Mouse (Mus musculus) embryonic facial prominence, embryonic 10.5 days (tissue): ENCODE measurements at regions not wholly inside any gene's neighbourhood (a gene's known extent, or its start where the extent isn't known, plus 50 kb on each side); places are given as distances from the start of the nearest gene placed in this dataset.

ENCODE experiments used
- DNase-seq: peaks from one replicate; pipeline ENCODE4 v3.0.0-alpha.2; 2017; ENCODE audit warnings: low spot score
- H3K27ac ChIP-seq: fragments of 300-500 bp; sonication (generic); replicated peaks from 2 replicates; pipeline ENCODE4 v1.5.1; 2016; ENCODE audit warnings: mild to moderate bottlenecking
- H3K27me3 ChIP-seq: fragments of 300-500 bp; sonication (generic); replicated peaks from 2 replicates; pipeline ENCODE4 v1.6.1; 2016; ENCODE audit warnings: low read depth, mild to moderate bottlenecking; ENCODE audit not compliant: poor library complexity, severe bottlenecking
- H3K36me3 ChIP-seq: fragments of 300-500 bp; sonication (generic); replicated peaks from 2 replicates; pipeline ENCODE4 v1.6.1; 2016; ENCODE audit warnings: mild to moderate bottlenecking, moderate library complexity
- H3K4me1 ChIP-seq: fragments of 300-500 bp; sonication (generic); 2 replicates; pipeline ENCODE4 v1.6.1; 2016
- H3K4me3 ChIP-seq: fragments of 300-500 bp; sonication (generic); 2 replicates; pipeline ENCODE4 v1.5.1; 2016; ENCODE audit warnings: mild to moderate bottlenecking, moderate library complexity
- H3K9me3 ChIP-seq: fragments of 300-500 bp; sonication (generic); 2 replicates; pipeline ENCODE4 v1.6.1; 2016; ENCODE audit warnings: mild to moderate bottlenecking
- WGBS: fragments of 180-500 bp; shearing (Covaris S2); methylation state at CpG from one replicate; pipeline ENCODE4 v1.1.7; 2016; 5-methylcytosine and 5-hydroxymethylcytosine counted together

DNA sequence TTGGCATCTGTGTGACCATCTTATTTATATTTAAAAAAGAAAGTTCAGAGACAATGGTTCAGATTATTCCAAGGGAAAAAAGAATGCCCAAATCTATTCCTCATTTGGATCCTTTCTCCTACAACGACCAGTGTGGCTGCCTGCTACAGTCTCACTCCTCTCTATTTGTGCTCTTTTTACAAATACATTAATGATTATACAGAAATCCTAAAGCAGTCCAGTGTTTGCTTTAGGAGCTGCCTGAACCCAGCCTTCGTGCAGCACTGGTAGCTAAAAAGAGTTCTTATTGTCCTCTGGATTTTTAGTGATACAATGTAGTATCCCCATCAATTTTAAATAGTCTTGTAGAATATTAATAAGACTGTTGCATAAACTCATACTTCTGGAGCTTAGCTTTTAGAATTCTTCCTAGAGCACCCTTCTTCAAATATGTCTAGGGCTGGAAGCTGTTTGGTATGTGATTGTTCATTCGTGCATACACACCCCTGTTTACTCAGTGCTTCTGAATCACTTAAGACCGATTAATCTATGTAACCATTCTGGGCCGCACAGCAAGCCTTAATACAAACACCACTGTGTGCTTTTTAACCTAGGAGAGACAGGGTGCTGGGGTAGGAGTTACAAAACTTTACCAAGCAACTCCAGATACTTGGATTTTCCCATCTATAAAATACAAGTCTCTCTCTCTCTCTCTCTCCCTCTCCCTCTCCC lies 69.0 kb upstream of the Magi3 start:
- H3K36me3 ChIP-seq = no peaks in the 10 kb centered on the region
- H3K27ac ChIP-seq = no peak overlapping the region
- 0 out of 2 replicates have a peak, but pooled peaks cover 3% of the 10 kb centered on the region for H3K4me1 ChIP-seq
- H3K9me3 ChIP-seq = no peaks in the 10 kb centered on the region
- H3K27me3 ChIP-seq = no peaks in the 10 kb centered on the region
- no peak for DNase-seq
- WGBS = 74% methylated on average over 5 of the region's 5 CpGs
- H3K4me3 ChIP-seq = no peak overlapping the region

DNA sequence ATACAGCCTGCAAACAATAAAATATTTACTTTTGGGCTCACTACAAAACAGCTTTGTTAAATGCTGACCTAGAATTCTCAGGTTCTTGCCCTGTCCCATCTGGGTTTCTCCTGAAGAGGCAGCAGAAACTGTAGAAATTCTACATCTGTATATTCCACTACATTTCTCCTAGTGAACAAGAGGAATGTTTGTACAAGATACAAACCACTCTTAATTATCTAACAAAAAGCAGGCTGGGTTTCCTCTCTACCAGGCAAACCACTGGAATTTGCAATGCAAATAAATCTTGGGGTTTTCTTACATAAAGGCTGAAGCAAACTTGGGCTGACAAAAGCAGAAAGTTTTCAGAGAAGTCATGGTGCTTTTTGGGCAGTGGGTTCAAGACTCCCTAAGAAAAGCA lies 67.7 kb upstream of the Magi3 start:
- H3K27me3 ChIP-seq = no peaks in the 10 kb centered on the region
- H3K4me1 ChIP-seq = no peaks in the 10 kb centered on the region
- H3K27ac ChIP-seq = no peak overlapping the region
- no peaks in the 10 kb centered on the region for H3K36me3 ChIP-seq
- DNase-seq = no peak
- no peaks in the 10 kb centered on the region for H3K9me3 ChIP-seq
- no peak overlapping the region for H3K4me3 ChIP-seq

DNA sequence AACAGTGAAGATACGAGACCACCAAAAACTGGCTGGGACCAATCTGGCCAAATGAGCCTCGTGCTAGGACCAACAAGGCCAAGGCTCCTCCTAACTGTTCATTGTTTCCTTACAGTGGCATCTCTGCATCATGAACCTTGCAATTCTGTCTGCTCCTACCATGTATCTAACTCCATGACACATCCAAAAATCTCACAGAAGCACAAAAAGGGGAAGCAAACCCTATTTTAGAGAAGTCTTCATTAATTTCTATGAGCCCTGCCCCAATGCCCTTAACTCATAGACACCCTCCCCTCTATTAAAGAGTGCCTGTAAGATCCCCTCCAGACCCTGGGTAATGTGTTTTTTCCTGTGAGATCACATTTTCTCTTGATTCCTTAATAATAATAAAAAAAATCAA lies 64.8 kb upstream of the Magi3 start:
- Histone ChIP-seq H3K9me3 (no peaks in the 10 kb centered on the region), H3K36me3 (no peaks in the 10 kb centered on the region), H3K4me3 (no peak overlapping the region), H3K4me1 (no peaks in the 10 kb centered on the region), H3K27ac (no peak overlapping the region), H3K27me3 (no peaks in the 10 kb centered on the region)
- no peak for DNase-seq
- WGBS = 83% methylated on average over 2 of the region's 2 CpGs

DNA sequence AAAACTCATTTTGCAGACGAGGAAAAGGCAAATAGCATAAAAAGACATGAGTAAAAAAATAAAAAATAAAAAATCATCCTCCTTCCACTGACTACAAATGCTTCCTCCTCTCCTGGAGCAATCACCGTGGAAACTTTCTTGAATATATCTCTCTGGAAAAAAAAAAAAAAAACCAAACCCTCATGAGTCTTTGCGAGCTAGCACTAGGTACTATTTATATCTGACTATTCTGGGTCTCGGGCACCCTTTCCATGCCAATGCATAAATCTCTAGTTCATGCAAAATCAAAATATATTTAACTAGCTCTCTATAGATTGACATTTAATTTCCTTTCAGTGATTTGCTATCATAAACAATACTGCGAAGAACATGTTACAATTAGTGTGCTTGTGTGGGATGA lies 63.7 kb upstream of the Magi3 start:
- H3K9me3 ChIP-seq = no peaks in the 10 kb centered on the region
- no peaks in the 10 kb centered on the region for H3K27me3 ChIP-seq
- no peak for DNase-seq
- no peaks in the 10 kb centered on the region for H3K4me1 ChIP-seq
- H3K27ac ChIP-seq = no peak overlapping the region
- no peaks in the 10 kb centered on the region for H3K36me3 ChIP-seq
- no peak overlapping the region for H3K4me3 ChIP-seq
- 89% methylated on average over 5 of the region's 5 CpGs for WGBS

DNA sequence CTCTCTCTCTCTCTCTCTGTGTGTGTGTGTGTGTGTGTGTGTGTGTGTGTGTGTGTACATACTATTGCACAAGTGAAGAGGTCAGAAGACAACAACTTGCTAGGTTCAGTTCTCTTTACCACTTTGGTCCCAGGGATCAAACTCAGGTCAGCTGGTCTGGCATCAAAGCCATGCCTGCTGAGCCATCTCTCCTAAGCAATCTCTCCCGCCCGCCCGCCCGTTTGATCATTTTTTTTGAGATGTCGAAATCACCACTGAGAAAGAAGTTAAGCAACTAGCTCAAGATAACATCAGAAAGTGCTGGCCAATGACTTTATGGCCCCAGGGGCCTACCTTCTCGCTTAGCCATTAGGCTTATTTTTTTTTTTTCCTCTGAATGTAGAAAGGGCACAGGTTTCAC lies 59.3 kb upstream of the Magi3 start:
- no peaks in the 10 kb centered on the region for H3K9me3 ChIP-seq
- H3K27ac ChIP-seq = no peak overlapping the region
- peaks cover 11% of the 10 kb centered on the region for H3K4me1 ChIP-seq
- no peaks in the 10 kb centered on the region for H3K36me3 ChIP-seq
- DNase-seq = no peak
- no peaks in the 10 kb centered on the region for H3K27me3 ChIP-seq
- no peak overlapping the region for H3K4me3 ChIP-seq
- 77% methylated on average over 6 of the region's 6 CpGs for WGBS

DNA sequence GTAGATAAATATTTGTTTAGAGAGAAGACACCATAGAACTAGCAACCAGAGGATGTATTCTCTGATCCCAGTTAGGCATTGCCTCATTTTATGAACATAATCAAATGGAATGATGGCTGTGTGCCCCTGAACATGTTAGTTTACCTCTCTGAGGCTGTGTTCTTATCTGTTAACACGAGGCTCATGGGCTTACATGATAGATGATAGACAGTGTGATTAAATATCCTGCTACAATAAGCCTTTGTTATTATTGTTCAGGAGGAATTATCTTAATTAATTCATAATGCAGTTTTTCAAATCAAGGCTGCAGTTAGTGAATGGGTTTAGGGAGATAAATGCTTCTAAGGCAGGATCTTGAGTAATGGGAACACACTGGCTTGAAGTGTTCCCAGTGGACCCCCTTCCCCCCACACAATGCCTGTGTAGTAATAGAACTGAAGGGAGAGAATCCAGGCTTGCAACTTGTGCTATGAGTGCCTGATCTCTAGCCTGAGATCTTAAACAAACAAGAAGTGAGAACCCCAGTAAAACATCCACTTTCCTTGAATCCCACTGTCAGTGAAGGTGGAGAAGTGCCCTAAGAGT lies 54.6 kb upstream of the Magi3 start:
- peaks cover 11% of the 10 kb centered on the region for H3K4me1 ChIP-seq
- H3K9me3 ChIP-seq = no peaks in the 10 kb centered on the region
- H3K27ac ChIP-seq = no peak overlapping the region
- no peaks in the 10 kb centered on the region for H3K27me3 ChIP-seq
- 74% methylated on average over 1 of the region's 1 CpGs for WGBS
- DNase-seq = no peak
- no peak overlapping the region for H3K4me3 ChIP-seq
- no peaks in the 10 kb centered on the region for H3K36me3 ChIP-seq

DNA sequence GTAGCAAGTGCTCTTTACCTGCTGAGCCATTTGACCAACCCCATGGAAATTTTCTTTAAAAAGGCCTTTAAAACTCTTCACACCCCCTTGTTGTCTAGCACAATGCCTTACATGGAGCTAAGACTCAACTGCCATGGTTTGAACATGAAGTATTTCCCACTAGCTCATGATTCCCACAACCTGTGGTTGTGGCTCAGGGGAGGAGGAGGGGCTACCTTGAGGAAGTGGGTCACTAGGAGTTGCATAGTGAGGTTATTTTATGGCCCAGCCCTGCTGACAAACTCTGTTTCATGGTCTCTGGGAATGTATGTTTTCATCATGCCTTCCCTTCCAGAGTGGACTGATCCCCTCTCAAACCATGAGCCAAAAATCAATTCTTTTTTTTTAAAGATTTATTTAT lies 53.9 kb upstream of the Magi3 start:
- no peak overlapping the region for H3K4me3 ChIP-seq

More for the DNA sequence above, 53.9 kb upstream of the Magi3 start:
- Histone ChIP-seq H3K27me3 (no peaks in the 10 kb centered on the region), H3K36me3 (no peaks in the 10 kb centered on the region), H3K4me1 (peaks cover 11% of the 10 kb centered on the region), H3K27ac (no peak overlapping the region), H3K9me3 (no peaks in the 10 kb centered on the region)
- DNase-seq = no peak
